Mouse (Mus musculus) splenic B cell, adult 2 months (primary cell): ENCODE results near the gene Gxylt2.
A peak's percentile ranks its signal among the peaks of the same experiment; 100 is the strongest.

Experiments
- DNase-seq: peaks from one replicate; pipeline ENCODE4 v3.0.0-alpha.2; 2011; ENCODE audit warnings: low read depth, low spot score
- H3K27me3 ChIP-seq: 2 replicates; pipeline ENCODE4 v1.6.1; 2012; ENCODE audit warnings: mild to moderate bottlenecking, low read length, moderate library complexity, mixed read lengths; ENCODE audit not compliant: control insufficient read depth, poor library complexity, insufficient read depth, severe bottlenecking
- H3K36me3 ChIP-seq: 2 replicates; pipeline ENCODE4 v1.6.1; 2012; ENCODE audit warnings: mild to moderate bottlenecking, low read length, moderate library complexity, mixed read lengths; ENCODE audit not compliant: control insufficient read depth, poor library complexity, insufficient read depth, severe bottlenecking

Gene Gxylt2

GRCm38 (mm10) chr6:100799766-100800165 lies 95.2 kb downstream of the Gxylt2 start:
- Histone ChIP-seq H3K36me3 (no peaks in the 10 kb centered on the region), H3K27me3 (no peaks in the 10 kb centered on the region)
- no peak for DNase-seq

DNA sequence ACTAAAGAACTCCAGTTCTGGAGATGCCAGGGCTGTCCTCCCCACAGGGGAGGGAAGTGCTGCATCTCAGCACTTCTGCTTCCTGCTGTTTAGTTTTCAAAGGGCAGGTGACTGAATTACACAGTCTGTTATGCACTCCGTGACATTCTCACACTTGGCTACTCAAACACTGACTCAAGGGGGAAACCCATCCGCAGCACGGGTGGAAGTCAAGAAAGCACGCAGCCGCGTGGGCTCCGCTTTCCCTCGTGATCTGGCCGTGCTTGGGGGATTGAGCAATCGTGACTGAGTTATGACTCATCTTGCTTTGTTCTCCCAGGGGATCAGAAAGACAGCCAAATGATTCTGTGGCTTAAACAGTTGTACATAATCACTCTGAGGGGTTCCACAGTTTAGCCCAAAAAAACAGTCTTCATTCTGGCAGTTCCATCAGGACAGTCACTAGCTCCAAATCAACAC lies 96.0 kb downstream of the Gxylt2 start:
- no peaks in the 10 kb centered on the region for H3K36me3 ChIP-seq
- no peaks in the 10 kb centered on the region for H3K27me3 ChIP-seq
- peak; percentile 88 for DNase-seq

DNA sequence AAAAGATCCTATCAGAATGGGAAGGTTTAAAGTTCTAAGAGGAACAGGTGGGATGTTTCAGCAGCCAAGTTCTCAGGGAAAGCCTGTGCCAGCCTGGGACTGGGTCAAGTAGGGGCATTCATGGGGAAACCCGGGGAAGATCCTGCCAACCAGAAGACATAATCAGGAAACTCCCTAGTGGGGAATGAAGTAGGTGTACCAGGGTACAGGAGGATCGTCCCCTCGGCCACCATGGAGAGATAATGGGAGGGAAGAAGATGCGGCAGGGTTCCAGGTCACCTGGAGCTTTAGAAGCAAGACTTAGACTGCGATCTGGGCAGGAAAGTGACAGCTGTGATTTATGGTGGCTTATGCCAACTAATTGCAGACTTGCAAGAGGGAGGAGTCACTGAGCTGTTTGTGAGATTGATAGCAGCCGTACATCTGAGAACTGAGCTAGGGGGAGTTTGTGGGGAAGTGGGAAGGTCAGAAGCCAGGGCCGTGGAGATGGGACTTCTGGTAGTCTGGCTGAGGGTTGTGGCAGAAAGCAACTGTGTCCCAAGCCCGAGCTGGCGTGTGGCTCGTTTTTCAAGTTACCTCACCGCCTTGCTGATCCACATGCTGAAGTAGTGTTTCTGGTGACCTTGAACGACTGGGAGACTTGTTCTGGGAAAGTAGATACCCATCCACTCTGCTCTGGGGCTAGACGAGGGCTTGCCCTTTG lies 98.0 kb downstream of the Gxylt2 start:
- no peaks in the 10 kb centered on the region for H3K36me3 ChIP-seq
- H3K27me3 ChIP-seq: no peaks in the 10 kb centered on the region
- no peak for DNase-seq

GRCm38 (mm10) chr6:100803250-100803649 lies 98.7 kb downstream of the Gxylt2 start:
- no peak for DNase-seq
- no peaks in the 10 kb centered on the region for H3K36me3 ChIP-seq
- no peaks in the 10 kb centered on the region for H3K27me3 ChIP-seq

DNA sequence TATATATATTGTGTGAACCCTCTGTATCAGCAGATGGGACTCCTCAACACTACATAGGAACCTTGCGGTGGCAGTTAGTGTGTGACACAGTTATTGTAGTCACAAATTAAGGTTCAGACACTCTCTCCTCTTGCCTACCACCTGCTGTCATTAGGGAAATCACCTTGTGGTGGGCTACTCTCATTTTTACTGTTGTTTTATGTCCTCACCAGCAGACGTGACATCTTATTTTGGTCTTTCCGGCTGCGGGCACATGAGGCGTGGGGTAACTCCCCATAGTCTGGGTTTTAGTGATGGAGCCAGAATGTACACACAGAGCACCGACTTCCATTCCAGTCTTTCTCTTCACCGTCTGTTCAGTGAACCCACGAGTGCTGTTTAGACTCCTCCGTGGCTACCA lies 102.7 kb downstream of the Gxylt2 start:
- no peaks in the 10 kb centered on the region for H3K36me3 ChIP-seq
- peak; percentile 77 for DNase-seq

GRCm38 (mm10) chr6:100807746-100808145 lies 103.2 kb downstream of the Gxylt2 start:
- H3K36me3 ChIP-seq: no peaks in the 10 kb centered on the region
- no peak for DNase-seq
- H3K27me3 ChIP-seq: no peaks in the 10 kb centered on the region

More for the DNA sequence above, 102.7 kb downstream of the Gxylt2 start:
- no peaks in the 10 kb centered on the region for H3K27me3 ChIP-seq

DNA sequence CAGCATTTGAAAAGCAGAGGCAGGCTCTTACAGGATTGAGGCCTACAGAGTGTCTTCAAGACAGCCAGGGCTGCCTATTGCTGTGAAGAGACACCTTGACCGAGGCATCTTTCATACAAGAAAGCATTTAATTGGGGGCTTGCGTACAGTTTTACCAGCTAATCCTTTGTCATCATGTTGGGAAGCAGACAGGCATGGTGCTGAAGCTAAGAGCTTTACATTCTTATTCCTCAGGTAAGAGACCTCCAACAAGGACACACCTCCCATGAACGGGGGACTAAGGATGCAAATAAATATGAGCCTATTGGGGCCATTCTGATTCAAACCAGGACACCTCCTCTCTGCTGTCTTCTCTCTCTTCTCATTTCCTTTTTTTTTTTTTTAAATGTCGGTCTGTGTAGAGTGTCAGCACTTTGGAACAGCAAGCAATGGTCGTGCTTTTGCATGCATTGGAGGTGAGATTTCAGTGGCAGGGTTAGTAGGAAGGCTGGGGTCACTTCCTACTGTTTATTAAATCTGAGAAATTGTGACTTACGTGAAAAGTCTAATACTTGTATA lies 103.8 kb downstream of the Gxylt2 start:
- H3K27me3 ChIP-seq: no peaks in the 10 kb centered on the region
- peak; percentile 35 for DNase-seq
- H3K36me3 ChIP-seq: no peaks in the 10 kb centered on the region

- DNase-seq: no peak
- Histone ChIP-seq H3K36me3 (no peaks in the 10 kb centered on the region), H3K27me3 (no peaks in the 10 kb centered on the region)
These were observed 105.6 kb downstream of the Gxylt2 start for GRCm38 (mm10) chr6:100810117-100810516.

GRCm38 (mm10) chr6:100811731-100812130 lies 107.2 kb downstream of the Gxylt2 start:
- DNase-seq: peak; percentile 56
- no peaks in the 10 kb centered on the region for H3K36me3 ChIP-seq
- H3K27me3 ChIP-seq: no peaks in the 10 kb centered on the region

GRCm38 (mm10) chr6:100821367-100821766 lies 116.8 kb downstream of the Gxylt2 start:
- DNase-seq: no peak
- H3K36me3 ChIP-seq: no peaks in the 10 kb centered on the region
- no peaks in the 10 kb centered on the region for H3K27me3 ChIP-seq

GRCm38 (mm10) chr6:100823356-100823755 lies 118.8 kb downstream of the Gxylt2 start:
- Histone ChIP-seq H3K36me3 (no peaks in the 10 kb centered on the region), H3K27me3 (no peaks in the 10 kb centered on the region)
- no peak for DNase-seq

DNA sequence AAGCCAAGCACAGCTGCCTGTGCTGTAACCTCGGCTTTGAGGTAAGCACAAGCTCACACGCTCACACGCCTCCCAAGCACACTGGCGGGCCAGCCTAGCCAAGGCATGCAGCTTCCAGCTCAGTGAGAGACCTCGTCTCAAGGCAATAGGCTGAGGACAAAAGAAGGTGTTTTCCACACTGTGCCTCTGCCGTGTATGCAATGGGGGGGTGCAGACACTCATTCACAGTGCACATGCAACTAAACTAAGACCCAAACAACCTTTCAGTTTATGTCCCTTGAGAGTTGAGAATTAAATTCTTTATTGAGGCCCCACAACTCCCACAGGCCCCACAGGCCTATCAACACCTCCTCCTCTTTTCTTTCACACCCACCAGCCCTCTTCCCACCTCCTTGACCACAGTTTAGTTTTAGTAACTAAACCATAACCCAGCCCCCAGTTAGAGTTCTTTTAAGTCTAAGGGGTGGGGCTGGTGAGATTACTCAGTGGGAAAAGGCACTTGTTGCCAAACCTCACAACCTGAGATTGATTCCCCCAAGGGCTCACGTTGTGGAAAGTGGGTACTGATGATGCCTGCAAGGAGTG lies 119.9 kb downstream of the Gxylt2 start:
- no peak for DNase-seq
- no peaks in the 10 kb centered on the region for H3K36me3 ChIP-seq
- H3K27me3 ChIP-seq: no peaks in the 10 kb centered on the region

DNA sequence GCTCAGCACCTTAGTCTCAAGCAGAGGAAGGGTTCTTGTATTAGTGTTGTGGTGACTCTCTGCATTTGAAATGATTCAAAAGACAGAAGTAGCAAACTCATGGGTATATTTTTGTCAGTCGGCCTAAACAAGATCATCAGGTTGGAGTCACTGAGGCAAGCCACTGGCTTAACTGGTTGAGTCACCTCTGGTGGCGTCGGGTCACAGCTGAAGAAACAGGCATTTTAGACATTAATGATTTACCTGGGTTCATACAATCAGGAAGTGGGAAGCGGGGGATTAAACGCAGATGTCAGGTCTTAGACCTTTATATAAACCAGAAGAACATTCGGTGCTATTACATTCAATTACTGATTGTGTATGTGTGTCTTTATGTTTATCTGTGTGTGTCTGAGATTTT lies 121.5 kb downstream of the Gxylt2 start:
- no peaks in the 10 kb centered on the region for H3K36me3 ChIP-seq
- DNase-seq: no peak
- H3K27me3 ChIP-seq: no peaks in the 10 kb centered on the region

- peak; percentile 61 for DNase-seq
- Histone ChIP-seq H3K36me3 (no peaks in the 10 kb centered on the region), H3K27me3 (no peaks in the 10 kb centered on the region)
These were observed 124.0 kb downstream of the Gxylt2 start for GRCm38 (mm10) chr6:100828565-100828964.

GRCm38 (mm10) chr6:100829770-100830169 lies 125.2 kb downstream of the Gxylt2 start:
- no peaks in the 10 kb centered on the region for H3K36me3 ChIP-seq
- DNase-seq: no peak
- no peaks in the 10 kb centered on the region for H3K27me3 ChIP-seq
